Mouse (Mus musculus): ENCODE measurements around the gene Il1a. TPM values are rescaled to one million over a fixed set of nuclear protein-coding genes. Genes with fewer than 3 reads are reported as not detected.
A peak's percentile ranks its signal among the peaks of the same experiment; 100 is the strongest.

Il1a gene
- total RNA-seq, 2 experiments from 2014 or later, result 0.40 to 0.66 TPM

DNA sequence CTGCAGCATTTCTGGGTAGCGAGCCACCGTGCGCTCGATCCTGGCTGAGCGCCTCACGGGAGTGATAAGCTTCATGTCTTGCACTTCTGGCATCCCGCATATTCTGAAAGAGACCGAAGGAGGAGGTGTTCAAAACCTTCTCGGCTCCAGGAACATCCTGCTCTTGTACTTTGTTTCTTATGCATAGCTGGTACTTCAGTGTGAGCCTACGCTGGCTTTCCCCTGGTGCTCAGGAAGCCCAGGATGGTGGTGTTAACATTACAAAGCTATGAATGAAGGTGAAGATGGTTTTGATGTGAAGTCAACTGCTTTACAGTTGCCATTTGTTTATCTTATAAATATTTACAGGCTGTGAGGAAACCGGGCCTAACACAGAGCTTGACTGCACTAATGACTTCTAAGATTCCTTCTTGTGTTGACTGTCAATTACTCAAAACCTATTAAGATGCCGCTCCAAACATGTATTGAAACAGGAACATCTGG is 40.6 kb downstream of the Il1a start:
- intact Hi-C loops (cut with DNase I), result loop anchor here (10.0 kb wide), 1 partner anchor 404 kb away; the partner anchor contains the start of gene Fbln7
- no peak for DNase-seq (ENCODE audit: low spot score in 2 of 2)

DNA sequence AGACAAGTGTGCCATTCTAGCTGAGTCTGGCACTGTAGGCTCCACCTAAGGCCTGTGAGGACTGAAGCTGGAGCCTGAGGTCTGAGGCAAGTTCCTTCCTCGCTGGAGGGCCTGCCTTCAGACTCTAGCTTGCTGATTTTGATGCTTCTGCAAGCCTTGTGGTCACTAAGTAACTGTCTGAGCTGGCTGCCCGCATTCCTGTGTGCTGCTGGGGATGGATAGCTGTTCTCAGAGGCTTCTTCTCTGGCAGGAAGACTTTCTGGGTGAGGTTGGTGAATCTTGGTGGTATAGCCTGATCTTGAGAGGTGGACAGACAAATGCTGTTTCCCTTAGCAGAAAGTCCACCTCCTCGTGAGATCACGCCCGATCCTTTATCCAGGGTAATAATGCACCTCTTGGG is 42.0 kb downstream of the Il1a start:
- intact Hi-C loops (cut with DNase I), result loop anchor here (10.0 kb wide), 1 partner anchor 403 kb away; the partner anchor contains the start of gene Fbln7

DNA sequence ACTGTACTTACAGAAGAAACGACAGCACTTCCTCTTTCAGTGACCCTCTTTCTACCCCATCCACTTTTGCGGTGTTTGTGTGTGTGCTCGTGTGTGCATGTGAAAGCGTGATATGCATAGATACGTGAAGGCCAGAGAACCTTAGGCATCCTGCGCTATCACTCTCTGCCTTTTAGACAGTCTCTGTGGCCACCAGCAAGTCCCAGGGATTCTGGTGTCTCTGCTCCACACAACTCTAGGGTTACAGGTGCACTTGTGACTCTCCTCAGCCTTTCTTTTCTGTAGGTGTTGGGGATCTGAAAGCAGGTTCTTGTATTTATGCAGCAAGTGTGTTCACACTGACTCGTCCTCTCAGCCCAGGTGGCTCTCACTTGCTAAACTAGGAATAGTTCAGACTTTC is 44.5 kb downstream of the Il1a start:
- DNase-seq (ENCODE audit: low spot score in 2 of 2), result no peak
- intact Hi-C loops (cut with DNase I), result loop anchor here (10.0 kb wide), 1 partner anchor 401 kb away; the partner anchor contains the start of gene Fbln7

More for the DNA sequence above, 42.0 kb downstream of the Il1a start:
- DNase-seq (ENCODE audit: low spot score in 2 of 2), result peak in 1 of 2 experiments; percentile 19

DNA sequence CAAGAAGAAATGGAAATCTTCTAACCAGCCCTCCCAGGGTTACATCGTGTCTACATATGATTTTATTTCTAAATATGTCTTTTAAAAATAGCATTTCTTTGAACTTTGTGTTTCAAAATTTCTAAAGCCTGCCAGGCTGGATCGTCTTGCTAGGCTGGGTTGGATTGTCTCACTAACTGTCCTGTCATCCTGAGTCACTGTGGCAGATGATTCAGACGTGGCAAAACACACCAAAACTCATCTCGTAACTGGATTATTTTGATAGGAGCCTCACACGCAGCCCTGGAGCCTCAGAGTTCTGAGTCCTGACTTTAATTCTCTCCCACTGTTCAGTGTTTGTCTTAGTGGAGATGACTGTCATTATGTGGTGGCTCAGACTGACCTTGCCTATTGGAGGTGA is 46.7 kb downstream of the Il1a start:
- peak; percentile 28 to 42 for DNase-seq (ENCODE audit: low spot score in 2 of 2)

DNA sequence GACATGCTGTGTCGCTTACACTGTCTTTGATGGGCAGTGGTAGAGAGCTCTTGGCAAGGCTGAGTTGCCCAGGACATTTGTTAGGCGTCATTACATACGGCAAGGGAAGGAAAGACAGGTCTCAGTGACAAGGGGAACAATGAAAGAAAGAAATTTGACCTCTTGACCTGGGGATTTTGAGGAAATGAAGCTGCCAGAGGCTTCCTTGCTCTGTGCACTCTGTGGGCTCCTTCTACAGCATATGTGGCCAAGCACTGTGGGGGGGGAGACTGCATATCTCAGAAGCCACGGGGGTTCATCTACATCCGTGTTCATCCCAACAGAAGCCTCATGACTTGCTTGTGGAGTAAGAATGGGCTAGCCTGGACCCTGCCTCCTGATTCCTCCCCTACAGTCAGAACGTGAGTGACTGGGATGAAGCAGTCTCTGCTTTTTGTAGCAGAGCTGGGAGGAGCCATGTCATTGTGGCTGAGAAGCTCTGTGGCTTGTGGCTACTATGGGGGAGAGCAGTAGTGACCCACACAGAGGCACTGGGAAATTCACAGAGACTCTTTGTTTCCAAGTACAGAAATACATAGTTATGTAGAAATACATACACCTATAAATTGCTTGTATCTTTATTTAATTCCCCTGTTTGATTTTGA is 48.5 kb downstream of the Il1a start:
- intact Hi-C loops (cut with DNase I), result loop anchor here (10.0 kb wide), 1 partner anchor 396 kb away; the partner anchor contains the start of gene Fbln7
- no peak for DNase-seq (ENCODE audit: low spot score in 2 of 2)

More for the DNA sequence above, 46.7 kb downstream of the Il1a start:
- intact Hi-C loops (cut with DNase I), result loop anchor here (10.0 kb wide), 1 partner anchor 398 kb away; the partner anchor contains the start of gene Fbln7

DNA sequence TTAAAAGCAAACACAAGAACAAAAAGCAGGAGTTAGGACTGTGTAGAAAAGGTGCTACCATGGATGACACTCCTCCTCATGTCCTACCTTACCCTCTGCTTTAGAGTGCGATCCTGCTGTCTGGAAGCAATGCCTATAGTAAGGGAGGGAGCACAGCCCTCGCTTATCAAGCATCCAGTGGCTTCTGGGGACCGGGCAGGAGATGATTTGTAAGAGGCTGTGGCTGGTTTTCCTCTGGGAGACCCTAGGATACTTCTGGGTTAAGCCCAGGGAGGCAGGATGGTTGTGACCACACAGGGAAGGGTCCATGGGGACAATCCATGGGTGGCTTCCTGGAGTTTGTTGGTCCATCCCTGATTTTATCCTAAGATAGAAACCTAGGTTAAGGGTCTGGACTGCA is 49.1 kb downstream of the Il1a start:
- intact Hi-C loops (cut with DNase I), result loop anchor here (10.0 kb wide), 1 partner anchor 396 kb away; the partner anchor contains the start of gene Fbln7
- DNase-seq (ENCODE audit: low spot score in 2 of 2), result no peak

DNA sequence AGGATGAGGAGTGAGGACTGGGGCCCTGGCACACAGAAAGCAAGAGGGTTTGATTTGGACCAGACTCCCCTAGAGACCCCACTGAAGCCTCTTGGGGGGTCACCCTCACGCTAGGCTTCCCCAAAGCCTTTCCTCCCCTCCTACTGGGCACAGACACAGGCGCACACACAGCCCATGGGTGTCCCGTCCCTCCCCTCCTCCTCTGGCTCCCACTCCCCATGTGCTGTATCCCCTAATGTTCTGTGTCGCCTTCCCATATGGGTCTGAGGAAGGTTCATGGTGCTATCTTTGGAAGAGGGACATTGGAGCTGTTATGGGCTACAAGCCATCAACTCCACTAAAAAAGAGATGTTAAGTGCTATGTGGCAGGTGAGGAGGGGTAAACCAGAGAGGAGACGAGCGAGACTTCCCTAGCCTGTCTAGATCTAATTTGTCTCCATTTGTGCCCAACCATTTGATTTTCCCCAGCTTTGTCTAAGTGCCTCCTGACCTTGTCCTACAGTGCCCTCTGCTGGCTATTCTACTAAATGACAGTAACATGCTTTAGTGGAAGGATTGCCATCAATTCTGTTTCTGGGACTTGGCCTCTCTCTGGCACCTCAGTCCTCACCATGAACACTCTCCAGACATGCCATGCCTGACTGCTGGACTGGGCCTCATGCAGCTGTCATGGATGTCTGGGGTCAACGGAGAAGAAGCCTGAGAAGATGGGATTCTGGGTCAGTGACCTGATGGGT is 51.1 kb downstream of the Il1a start:
- intact Hi-C loops (cut with DNase I), result loop anchor here (2.0 to 5.0 kb wide), 2 partner anchors 84 to 311 kb away; no protein-coding TSS in a partner anchor
- DNase-seq (ENCODE audit: low spot score in 2 of 2), result peak; percentile 86 to 87

DNA sequence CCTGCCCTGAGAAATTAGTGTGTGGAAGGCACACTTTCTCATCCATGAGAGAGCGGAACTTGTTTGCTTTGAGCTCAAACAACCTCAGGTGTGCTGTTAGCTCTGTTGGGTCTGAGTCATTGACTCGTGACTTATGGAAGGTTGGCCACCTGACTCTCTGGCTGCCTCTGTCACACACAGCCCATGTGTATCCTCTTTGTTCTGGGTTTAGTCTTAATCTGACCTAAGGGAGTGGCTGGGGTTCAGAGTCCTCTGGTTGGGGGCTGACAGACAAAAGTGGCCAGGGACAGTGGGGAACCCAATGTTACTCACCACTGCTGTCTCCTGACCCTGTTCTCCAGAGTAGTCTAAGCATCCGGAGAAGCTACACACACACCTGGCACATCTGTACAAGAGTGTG is 51.7 kb downstream of the Il1a start:
- intact Hi-C loops (cut with DNase I), result loop anchor here (2.0 to 5.0 kb wide), 2 partner anchors 83 to 311 kb away; no protein-coding TSS in a partner anchor
- DNase-seq (ENCODE audit: low spot score in 2 of 2), result no peak

DNA sequence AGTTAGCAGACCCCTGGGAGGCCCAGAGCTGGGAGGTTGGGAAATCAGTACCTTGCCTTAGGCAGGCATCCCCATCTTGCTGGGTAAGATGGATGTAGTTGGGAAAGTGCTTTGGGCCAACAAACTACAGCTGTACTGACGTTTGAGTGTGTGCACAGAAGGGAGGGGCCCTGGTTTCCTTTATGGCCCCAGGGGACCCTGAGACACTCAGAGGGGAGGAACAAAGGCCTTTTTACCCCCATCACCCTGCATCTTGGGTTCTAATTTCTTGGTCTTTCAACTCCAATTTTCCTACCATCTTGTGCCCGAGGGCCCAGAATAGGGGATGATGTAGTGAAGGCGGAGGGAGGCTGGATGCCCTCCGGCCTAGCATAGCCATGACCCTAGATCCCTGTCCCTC is 53.8 kb downstream of the Il1a start:
- DNase-seq (ENCODE audit: low spot score in 2 of 2), result no peak
- intact Hi-C loops (cut with DNase I), result loop anchor here (5.0 kb wide), 1 partner anchor 309 kb away; no protein-coding TSS in a partner anchor

DNA sequence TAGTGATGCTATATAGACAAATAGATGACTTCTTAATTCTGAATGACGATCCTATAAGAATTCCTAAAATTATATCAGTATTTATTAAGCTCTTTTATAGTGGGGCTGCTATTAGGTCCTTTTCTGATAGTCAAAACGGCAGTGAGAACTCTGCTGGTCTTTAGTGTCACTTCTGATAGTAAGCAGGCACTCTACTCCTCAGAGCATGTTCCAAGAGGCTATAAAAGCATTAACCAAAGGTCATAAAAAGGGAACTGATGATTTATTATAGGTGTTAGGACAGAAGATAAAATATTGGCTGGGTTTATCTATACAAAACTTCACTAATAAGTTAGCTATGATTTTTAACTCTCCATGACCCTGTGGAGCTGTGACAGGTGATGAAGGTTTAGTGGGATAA is 55.7 kb downstream of the Il1a start:
- intact Hi-C loops (cut with DNase I), result no loop called here
- no peak for DNase-seq (ENCODE audit: low spot score in 2 of 2)

DNA sequence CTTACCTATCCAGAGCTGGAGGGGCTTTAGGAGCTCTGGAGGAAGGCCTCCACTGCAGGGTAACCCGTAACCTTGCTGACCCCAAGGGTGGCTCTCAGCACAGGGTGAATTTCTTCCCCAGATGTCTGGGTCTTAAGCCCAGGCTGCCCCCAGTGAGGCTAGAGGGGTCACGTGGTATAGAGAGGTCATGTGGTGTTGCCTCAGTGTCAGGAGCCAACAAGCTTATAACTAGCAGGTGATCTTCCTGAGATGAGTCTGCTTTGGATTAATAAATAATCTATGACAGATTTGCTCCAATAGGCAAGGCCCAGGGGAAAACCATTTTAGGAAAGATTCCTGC is 56.2 kb downstream of the Il1a start:
- no peak for DNase-seq (ENCODE audit: low spot score in 2 of 2)
- intact Hi-C loops (cut with DNase I), result no loop called here

DNA sequence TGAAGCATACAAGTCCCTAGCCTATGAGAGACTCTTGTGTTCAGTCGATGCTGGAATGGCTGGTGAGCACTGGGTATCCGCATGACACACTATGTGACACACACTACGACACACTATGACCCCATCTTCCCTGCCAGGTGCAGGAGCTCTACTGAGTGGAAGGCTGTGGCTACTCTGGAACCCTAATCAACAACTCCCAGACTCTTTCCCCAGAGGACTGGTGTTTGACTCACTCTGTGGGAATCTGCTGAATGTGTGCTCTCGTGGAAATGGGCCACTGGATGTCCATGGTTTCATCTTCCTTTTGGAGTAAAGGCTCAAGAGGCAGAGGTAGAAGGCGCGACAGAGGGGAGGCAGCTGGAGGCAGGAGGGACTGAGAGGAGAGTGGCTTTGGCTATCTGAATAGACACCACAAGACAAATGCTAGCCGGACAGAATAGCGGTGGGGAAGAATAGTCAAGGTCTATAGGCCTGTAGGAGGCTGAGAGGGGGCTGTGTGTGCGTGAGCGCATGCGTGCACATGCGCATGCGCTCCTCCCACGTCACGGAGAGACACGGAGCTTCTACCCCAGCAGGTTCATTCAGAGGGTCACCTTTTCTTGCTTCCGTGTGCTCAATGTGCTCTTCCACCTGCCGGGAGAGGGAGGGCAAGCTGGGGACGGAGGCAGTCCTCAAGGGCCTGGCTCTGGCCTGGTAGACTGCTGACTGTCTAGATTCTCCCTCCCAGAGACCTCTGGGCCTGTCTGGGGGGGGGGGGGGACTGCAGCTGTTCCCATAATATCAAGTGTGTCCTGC is 56.7 kb downstream of the Il1a start:
- DNase-seq (ENCODE audit: low spot score in 2 of 2), result no peak
- intact Hi-C loops (cut with DNase I), result no loop called here

Other genes with a start within 250 kb of the Il1a start
- gene Ttl, start 244.0 kb downstream of the Il1a start, total RNA-seq (2021), result 10 to 100 TPM; 75.3 to 83.5 TPM
- 10 to 100 TPM; 20.9 to 21.1 TPM for gene Polr1b, start 209.0 kb downstream of the Il1a start, total RNA-seq (2021)
- gene Chchd5, start 180.3 kb downstream of the Il1a start, total RNA-seq (2021), result 10 to 100 TPM; 10.4 to 10.5 TPM
- 100 to 1,000 TPM; 127 to 130 TPM for gene Slc20a1, start 111.2 kb downstream of the Il1a start, total RNA-seq (2021)
- gene Ckap2l, start 12.8 kb downstream of the Il1a start, total RNA-seq (2021), result 1 to 10 TPM; 1.3 to 1.4 TPM
- under 1 TPM; 0.26 to 0.36 TPM for gene Il1b, start 61.2 kb upstream of the Il1a start, total RNA-seq (2021)
- under 1 TPM in 1 of 2 experiments, not detected in 1; 0.34 TPM for gene F830045P16Rik, start 226.6 kb upstream of the Il1a start, total RNA-seq (2021)

All from left cerebral cortex, postnatal 14 days (tissue).